Mouse (Mus musculus) hindbrain, postnatal 0 days (tissue): ENCODE data around the gene Kmt5a. TPM values are rescaled to one million over a fixed set of nuclear protein-coding genes. Genes with fewer than 3 reads are reported as not detected.

ENCODE experiments used
- ATAC-seq: fragments of 200-750 bp; cut with Nextera tagmentation; 2 replicates; pipeline ENCODE4 v1.8.0; 2017; ENCODE audit warnings: mild to moderate bottlenecking, moderate TSS enrichment, moderate library complexity
- DNase-seq: peaks from one replicate; pipeline ENCODE4 v3.0.0-alpha.2; 2015; ENCODE audit warnings: low spot score
- H3K27ac ChIP-seq: fragments of 300-500 bp; sonication (generic); 2 replicates; pipeline ENCODE4 v1.5.1; 2014; ENCODE audit warnings: mild to moderate bottlenecking
- H3K27me3 ChIP-seq: fragments of 300-500 bp; sonication (generic); 2 replicates; pipeline ENCODE4 v1.6.1; 2014; ENCODE audit warnings: low read length, mixed read lengths; ENCODE audit not compliant: insufficient read depth
- H3K36me3 ChIP-seq: fragments of 300-500 bp; sonication (generic); 2 replicates; pipeline ENCODE4 v1.6.1; 2014; ENCODE audit warnings: low read length, mixed read lengths; ENCODE audit not compliant: insufficient read depth
- H3K4me1 ChIP-seq: fragments of 300-500 bp; sonication (generic); 2 replicates; pipeline ENCODE4 v1.6.1; 2014; ENCODE audit warnings: antibody characterized with exemption, low read length, mixed read lengths; ENCODE audit not compliant: insufficient read depth
- H3K4me2 ChIP-seq: fragments of 300-500 bp; sonication (generic); 2 replicates; pipeline ENCODE4 v1.6.1; 2014; ENCODE audit warnings: low read depth, mild to moderate bottlenecking, low read length, moderate library complexity, mixed read lengths
- H3K4me3 ChIP-seq: fragments of 300-500 bp; sonication (generic); 2 replicates; pipeline ENCODE4 v1.5.1; 2014; ENCODE audit warnings: low read length
- H3K9ac ChIP-seq: fragments of 300-500 bp; sonication (generic); replicated peaks from 2 replicates; pipeline ENCODE4 v1.6.1; 2014; ENCODE audit warnings: mild to moderate bottlenecking, low read length, moderate library complexity, mixed read lengths
- H3K9me3 ChIP-seq: fragments of 300-500 bp; sonication (generic); 2 replicates; pipeline ENCODE4 v1.6.1; 2016; ENCODE audit warnings: low read length, mixed read lengths
- CTCF ChIP-seq: IDR thresholded peaks from 2 replicates; pipeline ENCODE4 v1.5.1; 2016; ENCODE audit warnings: antibody characterized with exemption, control low read depth, low read depth
- WGBS: fragments of 180-500 bp; shearing (Covaris S2); extraction: QIAGEN DNeasy Blood & Tissue Kit; methylation state at CpG from one replicate; pipeline ENCODE4 v1.1.7; 2014; 5-methylcytosine and 5-hydroxymethylcytosine counted together
- polyA plus RNA-seq: library from polyadenylated mRNA; unstranded; fragments of >200 nt; fragmentation: Nextera tagmentation; extraction: Ambion mirVana; gene quantifications from 2 replicates; pipeline ENCODE4 v1.2.1, GENCODE M21; 2015
- total RNA-seq: library from RNA; depleted of rRNA; stranded (reverse); fragments of >200 nt; gene quantifications from 2 replicates; pipeline ENCODE4 v1.2.3, GENCODE M21; 2014

The Kmt5a gene
- total and polyA plus RNA-seq, 2 experiments from 2014 or later, result 20.5 to 48.5 TPM

DNA sequence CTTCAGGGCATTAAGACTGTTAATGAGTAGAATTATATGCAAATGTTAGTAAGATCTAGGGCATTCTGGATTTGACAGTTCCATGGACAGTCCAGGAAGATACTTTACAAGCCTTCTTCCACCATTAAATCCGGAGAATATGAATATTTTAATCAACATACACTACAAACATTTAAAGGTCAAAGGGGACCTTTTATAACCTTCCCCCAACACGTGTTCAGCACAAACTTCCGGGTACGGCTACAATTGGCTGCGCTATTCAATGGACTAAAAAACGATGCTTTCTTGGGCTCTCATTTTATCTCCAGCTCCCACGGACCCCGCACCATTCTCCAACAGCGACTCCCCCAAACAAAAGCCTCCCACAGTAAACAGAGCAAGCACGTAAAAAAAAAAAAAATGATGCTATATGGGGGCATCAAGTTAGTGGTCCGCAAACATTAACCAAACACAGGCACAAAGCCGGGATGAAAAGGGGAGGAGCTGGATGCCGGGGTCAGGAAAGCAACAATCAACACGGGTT is 15.5 kb upstream of the Kmt5a start:
- WGBS, result 3% methylated on average over 14 of the region's 14 CpGs
- no peak for TF ChIP-seq CTCF
- no peak for ATAC-seq
- no peaks in the 10 kb centered on the region for H3K27me3 ChIP-seq
- no peaks in the 10 kb centered on the region for H3K4me1 ChIP-seq
- peak; percentile 12 for DNase-seq
- peak overlapping the region; percentile 83 for H3K4me2 ChIP-seq
- no peaks in the 10 kb centered on the region for H3K36me3 ChIP-seq
- peak overlapping the region; percentile 91 for H3K9ac ChIP-seq
- H3K4me3 ChIP-seq, result peak overlapping the region; percentile 97
- H3K27ac ChIP-seq, result peak overlapping the region; percentile 93; the same call in 1 of the 2 replicates
- no peaks in the 10 kb centered on the region for H3K9me3 ChIP-seq

DNA sequence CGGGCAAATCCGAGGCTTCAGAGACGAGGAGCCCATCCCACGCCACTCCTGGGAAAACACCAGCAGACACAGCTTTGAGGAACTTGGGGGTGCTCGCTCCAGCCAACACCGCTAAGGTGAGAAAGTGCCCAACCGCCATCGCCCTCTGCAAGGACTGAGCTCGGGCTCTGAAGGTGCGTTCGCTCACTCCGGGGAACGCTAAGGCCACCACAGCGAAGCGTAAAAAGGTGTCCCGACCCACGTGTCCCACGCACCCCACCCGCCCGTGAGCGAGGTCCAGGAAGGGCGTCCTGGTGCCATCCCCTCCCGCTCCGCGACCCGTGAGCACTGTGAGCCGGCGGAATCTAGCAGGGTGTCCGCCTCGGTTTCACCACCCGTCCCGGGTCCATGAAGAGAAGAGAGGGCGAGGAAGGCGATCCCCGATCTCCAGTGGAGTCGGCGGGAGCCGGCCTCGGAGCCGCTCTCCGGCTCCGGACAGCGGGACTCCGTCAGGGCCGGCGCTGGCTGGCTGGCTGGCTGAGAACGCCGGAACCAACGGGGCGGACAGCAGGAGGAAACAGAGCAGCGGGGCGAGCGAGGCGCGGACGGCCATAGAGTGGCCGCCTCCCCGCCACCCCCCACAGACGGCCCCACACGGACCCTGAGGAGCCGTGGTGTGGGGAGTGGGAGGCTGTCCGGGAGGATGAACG is 14.9 kb upstream of the Kmt5a start:
- WGBS, result under 1% methylated on average over 53 of the region's 63 CpGs
- peak; percentile 73 for ATAC-seq
- no peaks in the 10 kb centered on the region for H3K4me1 ChIP-seq
- peak; percentile 11 for DNase-seq
- peak overlapping the region; percentile 93 for H3K27ac ChIP-seq
- no peak for TF ChIP-seq CTCF
- H3K36me3 ChIP-seq, result no peaks in the 10 kb centered on the region
- H3K9ac ChIP-seq, result peak overlapping the region; percentile 91
- peak overlapping the region; percentile 97 for H3K4me3 ChIP-seq
- H3K4me2 ChIP-seq, result peak overlapping the region; percentile 83
- no peaks in the 10 kb centered on the region for H3K27me3 ChIP-seq
- no peaks in the 10 kb centered on the region for H3K9me3 ChIP-seq

DNA sequence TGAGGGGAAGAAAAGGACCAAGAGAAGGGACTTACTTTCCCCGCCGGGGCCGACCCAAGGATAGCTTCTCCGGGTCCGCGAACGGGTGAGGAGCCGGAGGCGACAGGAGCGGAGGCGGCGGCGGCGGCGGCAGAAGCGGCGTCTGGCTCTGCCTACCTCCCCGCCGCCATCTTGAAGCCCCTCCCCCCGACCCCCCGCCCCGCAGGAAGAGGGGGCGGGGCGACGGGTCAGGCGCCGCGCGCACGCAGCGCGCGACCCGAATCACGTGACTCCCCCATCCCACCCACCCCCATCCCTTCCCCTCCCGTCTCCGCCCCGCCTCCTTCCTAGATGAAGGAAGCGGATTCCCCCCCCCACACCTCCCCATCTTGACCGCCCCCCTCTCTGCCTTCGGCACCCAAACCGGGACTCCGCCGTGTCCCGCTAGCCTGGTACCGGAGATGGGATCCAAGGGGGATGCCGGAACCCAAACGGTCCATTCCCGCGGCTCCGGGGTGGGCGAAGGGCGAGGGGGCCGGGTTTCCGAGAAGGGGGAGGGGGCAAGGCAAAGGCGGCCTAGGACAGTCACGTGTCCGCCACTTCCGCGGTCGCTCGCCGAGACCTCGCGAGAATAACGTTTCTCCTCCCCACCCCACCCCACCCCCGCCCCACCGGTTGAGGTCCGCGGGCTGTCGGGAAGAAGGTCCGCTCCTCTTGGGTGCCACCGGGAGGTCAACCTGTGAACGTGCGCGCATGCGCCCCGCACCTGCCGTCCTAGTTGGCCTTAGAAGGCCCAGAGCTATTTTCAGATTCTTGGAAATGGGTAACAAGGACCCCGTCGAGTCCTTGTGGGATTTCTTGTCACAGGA is 14.1 kb upstream of the Kmt5a start, which contains the start of gene Sbno1:
Gene Sbno1 (minus strand): TSS at position 590 of the 848 bp plus-strand sequence.
- DNase-seq (peak; percentile 97), ATAC-seq (peak; percentile 97)
- Histone ChIP-seq H3K4me3 (peak within 1 kb of the TSS; percentile 97), H3K4me1 (no peaks in the 10 kb centered on the region), H3K27ac (peak within 1 kb of the TSS; percentile 93), H3K4me2 (peak within 1 kb of the TSS; percentile 83), H3K27me3 (no peaks in the 10 kb centered on the region), H3K36me3 (no peaks in the 10 kb centered on the region), H3K9ac (peak within 1 kb of the TSS; percentile 91), H3K9me3 (no peaks in the 10 kb centered on the region)
- WGBS, result under 1% methylated on average over 39 of the region's 81 CpGs
- peak; percentile 37; the same call in 1 of the 2 replicates for TF ChIP-seq CTCF

DNA sequence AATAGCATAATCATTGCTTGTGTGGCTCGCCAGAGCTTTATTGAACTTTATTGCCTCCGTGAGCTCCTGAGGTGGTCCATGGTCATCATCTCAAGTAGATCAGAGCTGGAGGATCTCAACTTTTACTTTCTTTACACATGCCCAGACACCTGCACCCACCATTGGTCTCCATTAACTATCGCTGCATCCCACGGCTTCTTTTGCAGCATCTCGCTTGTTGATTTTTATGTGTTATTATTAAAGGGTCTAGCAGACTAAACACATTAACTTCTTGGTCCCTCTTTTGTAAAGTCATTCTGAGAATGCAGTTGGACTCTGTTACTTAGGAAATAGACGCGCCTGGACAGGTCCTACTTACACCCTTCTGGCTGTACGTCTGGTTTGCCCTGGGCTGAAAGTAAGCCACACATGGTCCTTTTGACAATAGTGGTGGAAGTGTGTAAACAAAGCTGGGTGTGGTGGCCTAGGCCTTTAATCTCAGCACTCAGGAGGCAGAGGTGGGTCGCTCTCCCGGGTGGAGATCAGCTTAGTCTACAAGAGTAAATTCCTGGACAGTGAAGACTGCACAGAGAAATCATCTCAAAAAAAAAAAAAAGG is 13.2 kb upstream of the Kmt5a start:
- H3K36me3 ChIP-seq, result no peaks in the 10 kb centered on the region
- peak overlapping the region; percentile 83 for H3K4me2 ChIP-seq
- DNase-seq (no peak), ATAC-seq (no peak)
- H3K9ac ChIP-seq, result peak overlapping the region; percentile 91; the same call in 1 of the 2 replicates
- H3K4me3 ChIP-seq, result peak overlapping the region; percentile 97
- H3K9me3 ChIP-seq, result no peaks in the 10 kb centered on the region
- no peak for TF ChIP-seq CTCF
- no peaks in the 10 kb centered on the region for H3K27me3 ChIP-seq
- 91% methylated on average over 10 of the region's 10 CpGs for WGBS
- H3K4me1 ChIP-seq, result no peaks in the 10 kb centered on the region
- peak overlapping the region; percentile 93; the same call in 1 of the 2 replicates for H3K27ac ChIP-seq

DNA sequence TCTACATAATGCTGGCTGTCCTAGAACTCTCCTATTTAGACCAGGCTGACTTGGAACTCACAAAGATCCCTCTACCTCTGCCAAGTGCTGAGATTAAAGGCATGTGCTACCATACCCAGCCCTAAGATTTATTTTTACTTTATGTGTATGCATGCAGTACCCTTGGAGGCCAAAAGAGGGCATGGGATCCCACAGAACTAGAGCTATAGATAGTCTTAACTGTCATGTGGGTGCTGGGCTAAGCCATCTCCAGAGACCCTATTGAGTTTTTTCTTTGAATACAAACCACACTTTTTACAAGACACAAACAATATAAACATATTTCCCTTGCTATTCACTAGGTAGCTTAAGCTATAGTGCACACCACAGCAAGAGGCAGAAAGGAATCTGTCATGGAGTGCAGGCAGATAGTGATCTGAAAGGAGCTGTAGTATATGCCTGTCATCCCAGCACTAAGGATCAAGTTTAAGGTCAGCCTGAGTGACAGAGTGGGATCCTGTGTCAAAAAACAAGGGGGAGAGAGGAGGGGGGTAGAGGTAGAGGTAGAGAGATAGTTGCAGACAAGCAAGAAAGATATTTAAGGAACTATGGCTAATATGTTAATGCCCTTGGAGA is 7.2 kb upstream of the Kmt5a start:
- Histone ChIP-seq H3K36me3 (no peaks in the 10 kb centered on the region), H3K9me3 (no peaks in the 10 kb centered on the region), H3K9ac (no peak overlapping the region), H3K27ac (no peak overlapping the region), H3K4me2 (no peak overlapping the region), H3K4me1 (no peaks in the 10 kb centered on the region), H3K27me3 (no peaks in the 10 kb centered on the region), H3K4me3 (no peak overlapping the region)
- TF ChIP-seq CTCF, result peak; percentile 91
- ATAC-seq (peak; percentile 75; the same call in 1 of the 2 replicates), DNase-seq (peak; percentile 82)

DNA sequence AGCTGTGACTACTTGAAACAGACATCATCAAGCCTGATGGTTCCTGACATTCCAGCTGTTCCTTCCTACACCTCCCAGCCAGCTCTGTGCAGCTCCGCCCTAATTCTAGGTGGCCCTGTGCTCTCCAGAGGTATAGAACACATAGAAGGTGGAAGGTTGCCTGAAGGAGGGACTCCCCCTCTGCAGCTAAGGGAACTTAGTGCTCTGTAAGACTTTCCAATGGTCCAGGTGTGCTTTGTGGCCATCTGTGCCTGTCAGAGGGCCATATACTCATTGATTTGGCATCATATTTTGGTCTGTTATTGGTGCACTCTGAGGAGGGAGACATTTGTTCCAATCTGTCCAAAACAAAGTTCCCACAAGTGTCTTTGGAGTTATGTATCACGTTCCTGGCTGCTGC is 6.7 kb upstream of the Kmt5a start:
- H3K4me2 ChIP-seq, result no peak overlapping the region
- no peak overlapping the region for H3K9ac ChIP-seq
- DNase-seq (no peak), ATAC-seq (0 out of 2 replicates have a peak, but pooled peaks have one; percentile 15)
- 76% methylated on average over 2 of the region's 2 CpGs for whole genome bisulfite sequencing
- no peaks in the 10 kb centered on the region for H3K4me1 ChIP-seq
- H3K27ac ChIP-seq, result no peak overlapping the region
- TF ChIP-seq CTCF, result no peak
- no peaks in the 10 kb centered on the region for H3K27me3 ChIP-seq
- H3K36me3 ChIP-seq, result no peaks in the 10 kb centered on the region
- H3K9me3 ChIP-seq, result no peaks in the 10 kb centered on the region
- H3K4me3 ChIP-seq, result no peak overlapping the region
